In genomic region chr14:40818051-40818450, GRCm38 (mm10) we compare ENCODE assay signal across 10 mouse cellular contexts.
DNase-seq lines count a peak whose midpoint lies in the region; ATAC-seq and TF ChIP-seq lines count a peak whose summit lies in the region.
"Had no signal": no experiment of that assay in that cellular context is flagged by ENCODE, and none has a peak within 500 bp of the region (broad histone marks: within the 10 kb centered on the region; RNA-seq: fewer than 3 reads in every experiment).

No protein-coding gene starts in this region.

- no peak overlapping the region for H3K27ac ChIP-seq in liver, embryonic 11.5 days (ENCODE audit: low read depth, low read length)
- H3K27ac ChIP-seq in heart, embryonic 16.5 days (ENCODE audit: low read length), result peak overlapping the region; percentile 49; the same call in 1 of the 2 replicates
- no peak overlapping the region for H3K27ac ChIP-seq in liver, adult 2 months (replicated peaks; ENCODE audit: insufficient read depth, low read depth, low read length)
- H3K27ac ChIP-seq in forebrain, embryonic 15.5 days (replicated peaks), result no peak overlapping the region
- no peak overlapping the region for H3K27ac ChIP-seq in midbrain, embryonic 14.5 days (replicated peaks; ENCODE audit: low read depth, low read length)
- H3K27ac ChIP-seq: embryonic facial prominence, embryonic 15.5 days had no signal

- DNase-seq in liver, result peak; percentile 7
- DNase-seq in liver, embryonic 11.5 days (ENCODE audit: low spot score), result no peak
- peak; percentile 11 for DNase-seq in liver, adult 2 months (ENCODE audit: extremely low read depth, low read depth, low spot score)
- DNase-seq in ovary, postnatal 14 days (ENCODE audit: low spot score), result peak; percentile 22
- DNase-seq in midbrain, embryonic 14.5 days, result no peak
- no peak for DNase-seq in cerebellum, postnatal 36 days

- 64% methylated on average over 2 of the region's 2 CpGs for WGBS in liver, embryonic 11.5 days
- WGBS in heart, embryonic 16.5 days, result 52% methylated on average over 2 of the region's 2 CpGs
- WGBS in liver, adult 2 months, result 70% methylated on average over 2 of the region's 2 CpGs
- WGBS in forebrain, embryonic 15.5 days, result 92% methylated on average over 2 of the region's 2 CpGs
- WGBS in midbrain, embryonic 14.5 days, result 79% methylated on average over 2 of the region's 2 CpGs

- H3K9ac ChIP-seq in liver, embryonic 11.5 days (ENCODE audit: low read depth, low read length), result no peak overlapping the region
- H3K9ac ChIP-seq in heart, embryonic 16.5 days (ENCODE audit: low read length), result no peak overlapping the region
- no peak overlapping the region for H3K9ac ChIP-seq in liver, adult 2 months (ENCODE audit: low read depth, low read length)
- no peak overlapping the region for H3K9ac ChIP-seq in forebrain, embryonic 15.5 days (replicated peaks)
- H3K9ac ChIP-seq in midbrain, embryonic 14.5 days (replicated peaks; ENCODE audit: low read length), result no peak overlapping the region
- H3K9ac ChIP-seq: embryonic facial prominence, embryonic 15.5 days had no signal

- H3K9me3 ChIP-seq in liver, embryonic 11.5 days (ENCODE audit: control insufficient read depth, low read length), result no peaks in the 10 kb centered on the region
- no peaks in the 10 kb centered on the region for H3K9me3 ChIP-seq in heart, embryonic 16.5 days (replicated peaks; ENCODE audit: control insufficient read depth, low read length)
- no peaks in the 10 kb centered on the region for H3K9me3 ChIP-seq in forebrain, embryonic 15.5 days
- H3K9me3 ChIP-seq in midbrain, embryonic 14.5 days (ENCODE audit: control insufficient read depth, low read length), result no peaks in the 10 kb centered on the region
- H3K9me3 ChIP-seq: embryonic facial prominence, embryonic 15.5 days; megakaryocyte, embryonic 14.5 days had no signal

- ATAC-seq in liver, embryonic 11.5 days (replicated peaks; ENCODE audit: low FRiP score), result no peak
- peak; percentile 85 for ATAC-seq in heart, embryonic 16.5 days (replicated peaks; ENCODE audit: extremely low read depth, insufficient read depth, low FRiP score)
- ATAC-seq in forebrain, embryonic 15.5 days (replicated peaks), result no peak
- ATAC-seq in midbrain, embryonic 14.5 days (ENCODE audit: low FRiP score, low TSS enrichment), result no peak

- H3K4me3 ChIP-seq in liver, embryonic 11.5 days (ENCODE audit: low read depth, low read length), result no peak overlapping the region
- no peak overlapping the region for H3K4me3 ChIP-seq in heart, embryonic 16.5 days (ENCODE audit: low read length)
- H3K4me3 ChIP-seq in liver, adult 2 months (ENCODE audit: insufficient read depth, low read depth, low read length), result no peak overlapping the region
- no peak overlapping the region for H3K4me3 ChIP-seq in forebrain, embryonic 15.5 days
- H3K4me3 ChIP-seq in midbrain, embryonic 14.5 days (replicated peaks; ENCODE audit: low read depth, low read length), result no peak overlapping the region
- H3K4me3 ChIP-seq: embryonic facial prominence, embryonic 15.5 days; megakaryocyte, embryonic 14.5 days had no signal

- H3K27me3 ChIP-seq in liver, embryonic 11.5 days (replicated peaks; ENCODE audit: control insufficient read depth, insufficient read depth, low read length), result no peaks in the 10 kb centered on the region
- no peaks in the 10 kb centered on the region for H3K27me3 ChIP-seq in heart, embryonic 16.5 days (ENCODE audit: control insufficient read depth, insufficient read depth, low read length)
- no peaks in the 10 kb centered on the region for H3K27me3 ChIP-seq in liver, adult 2 months (ENCODE audit: control insufficient read depth, insufficient read depth, low read length)
- H3K27me3 ChIP-seq in forebrain, embryonic 15.5 days, result no peaks in the 10 kb centered on the region
- H3K27me3 ChIP-seq in midbrain, embryonic 14.5 days (ENCODE audit: control insufficient read depth, insufficient read depth, low read length), result no peaks in the 10 kb centered on the region
- H3K27me3 ChIP-seq: embryonic facial prominence, embryonic 15.5 days; megakaryocyte, embryonic 14.5 days had no signal

- no peaks in the 10 kb centered on the region for H3K36me3 ChIP-seq in liver, embryonic 11.5 days (ENCODE audit: control insufficient read depth, insufficient read depth, low read length)
- H3K36me3 ChIP-seq in heart, embryonic 16.5 days (ENCODE audit: control insufficient read depth, insufficient read depth), result no peaks in the 10 kb centered on the region
- H3K36me3 ChIP-seq in liver, adult 2 months (ENCODE audit: control insufficient read depth, insufficient read depth, low read length), result no peaks in the 10 kb centered on the region
- H3K36me3 ChIP-seq in forebrain, embryonic 15.5 days, result no peaks in the 10 kb centered on the region
- H3K36me3 ChIP-seq in midbrain, embryonic 14.5 days (ENCODE audit: control insufficient read depth, insufficient read depth, low read length), result no peaks in the 10 kb centered on the region
- H3K36me3 ChIP-seq: embryonic facial prominence, embryonic 15.5 days had no signal

- no peak for TF ChIP-seq CTCF in liver, adult 2 months (IDR thresholded peaks at IDR 0.05; ENCODE audit: low read depth, low read length)

- H3K4me2 ChIP-seq in liver, embryonic 11.5 days, result no peak overlapping the region
- H3K4me2 ChIP-seq in heart, embryonic 16.5 days (ENCODE audit: low read depth, low read length), result no peak overlapping the region
- H3K4me2 ChIP-seq in forebrain, embryonic 15.5 days (replicated peaks), result no peak overlapping the region
- H3K4me2 ChIP-seq in midbrain, embryonic 14.5 days (ENCODE audit: low read length), result no peak overlapping the region
- H3K4me2 ChIP-seq: embryonic facial prominence, embryonic 15.5 days had no signal

- no peak for TF ChIP-seq POLR2A in liver, adult 2 months (IDR thresholded peaks at IDR 0.05; ENCODE audit: extremely low read depth, insufficient read depth, low read length)

- no peaks in the 10 kb centered on the region for H3K79me2 ChIP-seq in liver, adult 2 months (ENCODE audit: control insufficient read depth, insufficient read depth, low read length)

- H3K4me1 ChIP-seq in liver, embryonic 11.5 days (replicated peaks; ENCODE audit: control insufficient read depth, insufficient read depth, low read length), result no peaks in the 10 kb centered on the region
- no peaks in the 10 kb centered on the region for H3K4me1 ChIP-seq in heart, embryonic 16.5 days (ENCODE audit: control insufficient read depth, insufficient read depth, low read length)
- H3K4me1 ChIP-seq in liver, adult 2 months (ENCODE audit: control insufficient read depth, insufficient read depth, low read length), result no peaks in the 10 kb centered on the region
- no peaks in the 10 kb centered on the region for H3K4me1 ChIP-seq in forebrain, embryonic 15.5 days
- H3K4me1 ChIP-seq in midbrain, embryonic 14.5 days (ENCODE audit: control insufficient read depth, insufficient read depth, low read length), result no peaks in the 10 kb centered on the region
- H3K4me1 ChIP-seq: embryonic facial prominence, embryonic 15.5 days had no signal

Comparison
In these comparisons a context has a peak if more than half of its experiments do, and no peak if none do; other contexts are left out.
1. DNase-seq: peak in liver (single experiment), liver, adult 2 months (single experiment) and ovary, postnatal 14 days (single experiment); none in liver, embryonic 11.5 days (single experiment), midbrain, embryonic 14.5 days (single experiment) and cerebellum, postnatal 36 days (0 of 2).